Mouse (Mus musculus) layer of hippocampus, adult 9-11 months (tissue): ENCODE data around the gene Rbm24.

Source experiments
- DNase-seq: peaks from one replicate; pipeline ENCODE4 v3.0.0; 2022

Rbm24 gene

GRCm38 (mm10) chr13:46444021-46444420 lies 25.8 kb downstream of the Rbm24 start:
- DNase-seq, result no peak

GRCm38 (mm10) chr13:46446062-46446461 lies 27.8 kb downstream of the Rbm24 start:
- DNase-seq, result no peak

- no peak for DNase-seq
These were observed 30.0 kb downstream of the Rbm24 start for GRCm38 (mm10) chr13:46448276-46448675.

- no peak for DNase-seq
These were observed 31.7 kb downstream of the Rbm24 start for GRCm38 (mm10) chr13:46449955-46450354.

- DNase-seq, result no peak
These were observed 32.4 kb downstream of the Rbm24 start for GRCm38 (mm10) chr13:46450623-46451022.

GRCm38 (mm10) chr13:46451548-46451947 lies 33.3 kb downstream of the Rbm24 start:
- no peak for DNase-seq

GRCm38 (mm10) chr13:46459546-46459945 lies 41.3 kb downstream of the Rbm24 start:
- DNase-seq, result no peak

GRCm38 (mm10) chr13:46462280-46462679 lies 44.0 kb downstream of the Rbm24 start:
- peak; percentile 48 for DNase-seq

- DNase-seq, result peak; percentile 22
These were observed 45.5 kb downstream of the Rbm24 start for GRCm38 (mm10) chr13:46463764-46464163.

- DNase-seq, result no peak
These were observed 50.0 kb downstream of the Rbm24 start for GRCm38 (mm10) chr13:46468251-46468650.

- no peak for DNase-seq
These were observed 51.3 kb downstream of the Rbm24 start for GRCm38 (mm10) chr13:46469536-46469935.
